Mouse (Mus musculus) CH12.LX (cell line): ENCODE results near the gene Pknox2. TPM values are rescaled to one million over a fixed set of nuclear protein-coding genes. Genes with fewer than 3 reads are reported as not detected.

Source experiments
- DNase-seq: peaks from one replicate; pipeline ENCODE4 v3.0.0-alpha.2; 2013; ENCODE audit errors: extremely low read depth
- H3K27ac ChIP-seq: 2 replicates; pipeline ENCODE4 v1.5.1; 2012; ENCODE audit warnings: low read depth, mild to moderate bottlenecking, control low read depth, moderate library complexity; ENCODE audit not compliant: insufficient read depth
- H3K27me3 ChIP-seq: replicated peaks from 2 replicates; pipeline ENCODE3; 2012; ENCODE audit warnings: inconsistent platforms
- H3K36me3 ChIP-seq, 2 experiments: replicated peaks in 1 of 2; 2 replicates each; pipeline versions ENCODE3 to v1.6.1; 2012; ENCODE audit warnings: inconsistent platforms in 1 of 2, low read length in 1 of 2, mild to moderate bottlenecking in 1 of 2, mixed read lengths in 1 of 2, moderate library complexity in 1 of 2; ENCODE audit not compliant: control insufficient read depth in 1 of 2, insufficient read depth in 1 of 2
- H3K4me1 ChIP-seq, 2 experiments: 2 replicates each; pipeline ENCODE4 v1.6.1; 2012; ENCODE audit warnings: inconsistent platforms in 1 of 2, moderate library complexity in 1 of 2; ENCODE audit not compliant: insufficient read depth in 2 of 2, control insufficient read depth in 1 of 2
- H3K4me2 ChIP-seq: 2 replicates; pipeline ENCODE4 v1.6.1; 2012; ENCODE audit warnings: low read depth, mild to moderate bottlenecking, control low read depth; ENCODE audit not compliant: poor library complexity, insufficient read depth, severe bottlenecking
- H3K4me3 ChIP-seq, 3 experiments: fragments of 150-350 bp in 1 of 3; sonication (generic) in 1 of 3; replicated peaks in 1 of 3; 2 replicates each; pipeline versions ENCODE3 to v1.5.1; 2011 to 2012; ENCODE audit warnings: low read depth in 2 of 3, low read length in 2 of 3, mild to moderate bottlenecking in 2 of 3, moderate library complexity in 2 of 3, control low read depth in 1 of 3, improper control_type of control experiment in 1 of 3, inconsistent platforms in 1 of 3, mixed read lengths in 1 of 3; ENCODE audit not compliant: poor library complexity in 1 of 3
- H3K79me2 ChIP-seq: replicated peaks from 2 replicates; pipeline ENCODE4 v1.6.1; 2012; ENCODE audit warnings: mild to moderate bottlenecking, moderate library complexity; ENCODE audit not compliant: control insufficient read depth, poor library complexity, insufficient read depth, severe bottlenecking; ENCODE audit errors: extremely low read depth
- H3K9ac ChIP-seq: 2 replicates; pipeline ENCODE4 v1.6.1; 2012; ENCODE audit warnings: low read depth, mild to moderate bottlenecking, control low read depth, moderate library complexity; ENCODE audit not compliant: insufficient read depth
- H3K9me3 ChIP-seq: replicated peaks from 2 replicates; pipeline ENCODE3; 2012; ENCODE audit warnings: low read length, inconsistent platforms, mixed read lengths
- CHD1 ChIP-seq: IDR thresholded peaks from 2 replicates; pipeline ENCODE4 v1.6.1; 2012; ENCODE audit warnings: low read depth, low read length, improper control_type of control experiment, inconsistent platforms
- CHD2 ChIP-seq: IDR thresholded peaks from 2 replicates; pipeline ENCODE4 v1.6.1; 2011; ENCODE audit warnings: low read length, improper control_type of control experiment
- CTCF ChIP-seq, 2 experiments: IDR thresholded peaks in 1 of 2; conservative IDR thresholded peaks in 1 of 2; 2 replicates each; pipeline ENCODE4 v1.5.1; 2011 to 2012; ENCODE audit warnings: low read depth in 2 of 2, low read length in 2 of 2, improper control_type of control experiment in 1 of 2, inconsistent platforms in 1 of 2, mild to moderate bottlenecking in 1 of 2, moderate library complexity in 1 of 2
- E2F4 ChIP-seq: IDR thresholded peaks from 2 replicates; pipeline ENCODE4 v1.6.1; 2011; ENCODE audit warnings: low read depth, low read length, improper control_type of control experiment; ENCODE audit not compliant: insufficient replicate concordance
- ELF1 ChIP-seq: IDR thresholded peaks from 2 replicates; pipeline ENCODE4 v1.6.1; 2014; ENCODE audit warnings: low read depth, mild to moderate bottlenecking, inconsistent platforms, low read length, improper control_type of control experiment
- GABPA ChIP-seq: IDR thresholded peaks from 2 replicates; pipeline ENCODE4 v1.6.1; 2012; ENCODE audit warnings: low read depth, low read length, improper control_type of control experiment, inconsistent platforms; ENCODE audit not compliant: insufficient replicate concordance
- HCFC1 ChIP-seq: IDR thresholded peaks from 2 replicates; pipeline ENCODE4 v1.6.1; 2012; ENCODE audit warnings: low read depth, mild to moderate bottlenecking, inconsistent platforms, low read length, improper control_type of control experiment
- JUN ChIP-seq: IDR thresholded peaks from 2 replicates; pipeline ENCODE4 v1.6.1; 2011; ENCODE audit warnings: low read depth, mild to moderate bottlenecking, low read length, improper control_type of control experiment, moderate library complexity; ENCODE audit not compliant: insufficient read depth
- MAX ChIP-seq: IDR thresholded peaks from 2 replicates; pipeline ENCODE4 v1.6.1; 2011; ENCODE audit warnings: low read length, improper control_type of control experiment
- NELFE ChIP-seq: IDR thresholded peaks from 2 replicates; pipeline ENCODE4 v1.6.1; 2011; ENCODE audit warnings: low read depth, low read length, improper control_type of control experiment
- POLR2A ChIP-seq: IDR thresholded peaks from 2 replicates; pipeline ENCODE4 v1.6.1; 2011; ENCODE audit warnings: low read depth, mild to moderate bottlenecking, improper control_type of control experiment, low read length
- RAD21 ChIP-seq: IDR thresholded peaks from 2 replicates; pipeline ENCODE4 v1.6.1; 2011; ENCODE audit warnings: low read depth, mild to moderate bottlenecking, low read length, improper control_type of control experiment, moderate library complexity
- RCOR1 ChIP-seq: conservative IDR thresholded peaks from 2 replicates; pipeline ENCODE4 v1.6.1; 2012; ENCODE audit warnings: low read depth, mild to moderate bottlenecking, inconsistent platforms, low read length, improper control_type of control experiment
- SMC3 ChIP-seq: IDR thresholded peaks from 2 replicates; pipeline ENCODE4 v1.6.1; 2011; ENCODE audit warnings: low read depth, low read length, improper control_type of control experiment
- TBP ChIP-seq: conservative IDR thresholded peaks from 2 replicates; pipeline ENCODE4 v1.6.1; 2011; ENCODE audit warnings: low read depth, low read length, improper control_type of control experiment
- UBTF ChIP-seq: IDR thresholded peaks from 2 replicates; pipeline ENCODE4 v1.6.1; 2012; ENCODE audit warnings: low read depth, mild to moderate bottlenecking, inconsistent platforms, low read length, improper control_type of control experiment, moderate library complexity
- USF2 ChIP-seq: conservative IDR thresholded peaks from 2 replicates; pipeline ENCODE4 v1.6.1; 2011; ENCODE audit warnings: low read depth, low read length, improper control_type of control experiment
- ZKSCAN1 ChIP-seq: IDR thresholded peaks from 2 replicates; pipeline ENCODE4 v1.6.1; 2012; ENCODE audit warnings: low read depth, inconsistent platforms, low read length, improper control_type of control experiment, borderline replicate concordance
- dilution Hi-C: fragments of 300-500 bp; cut with MboI; formaldehyde crosslinking; loops from 2 replicates; pipeline ENCODE4 v1.14.3; 2020; ENCODE audit warnings: low sequenced_read_pairs; ENCODE audit not compliant: extremely low pct_unique_long_range_greater_than_20kb, extremely low pct_ligation_motif_present
- in situ Hi-C: fragments of 300-500 bp; cut with MboI; formaldehyde crosslinking; loops from 3 replicates; pipeline ENCODE4 v1.14.3; 2019; ENCODE audit warnings: low sequenced_read_pairs, low pct_ligation_motif_present, low pct_unique_long_range_greater_than_20kb, mixed read lengths
- polyA plus RNA-seq: library from polyadenylated mRNA; unstranded; fragments of >175 nt; gene quantifications from 2 replicates; pipeline ENCODE4 v1.2.1, GENCODE M21; 2012; ENCODE audit warnings: low read depth; ENCODE audit not compliant: insufficient read length
- total RNA-seq, 2 experiments: library from RNA; depleted of rRNA; stranded (reverse); fragments of 300-350 nt in 1 of 2; fragments of >200 nt in 1 of 2; gene quantifications; 2 replicates each; pipeline ENCODE4 v1.2.3; 2012 to 2014

The Pknox2 gene
- total and polyA plus RNA-seq, 3 experiments = 0.08 to 0.11 TPM; not detected in 1

DNA sequence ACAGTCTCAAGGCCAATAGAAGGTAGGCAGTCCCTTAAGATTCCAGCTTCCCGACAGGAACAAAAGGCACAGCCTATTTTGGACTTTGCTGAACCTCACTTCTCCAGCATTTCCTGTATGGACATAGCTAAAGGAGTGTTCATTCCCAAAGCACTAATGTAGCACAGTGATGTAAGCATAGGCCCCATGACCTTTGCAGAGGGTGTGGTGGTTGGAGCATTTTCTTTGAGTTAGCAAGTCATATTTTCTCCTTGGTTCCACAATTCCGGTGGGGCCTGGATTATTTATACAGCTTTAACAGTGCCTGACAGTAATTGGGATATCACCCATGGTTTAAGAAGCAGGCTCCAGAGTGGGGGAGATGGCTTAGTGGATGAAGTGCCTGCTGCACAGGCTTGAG, 298.5 kb downstream of the Pknox2 start:
- TF ChIP-seq RAD21 = no peak
- no peak for TF ChIP-seq CHD2
- TF ChIP-seq ZKSCAN1 = no peak
- no peak for TF ChIP-seq CHD1
- no peak for TF ChIP-seq POLR2A
- no peak for TF ChIP-seq NELFE
- no peak for TF ChIP-seq SMC3
- TF ChIP-seq JUN = no peak
- TF ChIP-seq TBP = no peak
- TF ChIP-seq UBTF = no peak
- no peak for TF ChIP-seq HCFC1
- TF ChIP-seq E2F4 = no peak
- no peak for TF ChIP-seq USF2
- no peak for TF ChIP-seq GABPA
- TF ChIP-seq ELF1 = no peak
- TF ChIP-seq CTCF (conservative IDR thresholded peaks at IDR 0.05 in 1 of 2, IDR thresholded peaks at IDR 0.05 in 1 of 2; ENCODE audit: low read depth in 2 of 2, low read length in 2 of 2) = no peak
- TF ChIP-seq MAX = no peak
- H3K79me2 ChIP-seq = no peaks in the 10 kb centered on the region
- no peaks in the 10 kb centered on the region for H3K9me3 ChIP-seq
- in situ Hi-C loops (no loop called here), dilution Hi-C loops (no loop called here)
- H3K27me3 ChIP-seq = peaks cover 17% of the 10 kb centered on the region
- no peaks in the 10 kb centered on the region for H3K36me3 ChIP-seq
- DNase-seq = no peak
- H3K9ac ChIP-seq = no peak overlapping the region
- H3K4me1 ChIP-seq = no peaks in the 10 kb centered on the region
- no peak overlapping the region for H3K4me2 ChIP-seq
- no peak overlapping the region for H3K4me3 ChIP-seq
- no peak overlapping the region for H3K27ac ChIP-seq

DNA sequence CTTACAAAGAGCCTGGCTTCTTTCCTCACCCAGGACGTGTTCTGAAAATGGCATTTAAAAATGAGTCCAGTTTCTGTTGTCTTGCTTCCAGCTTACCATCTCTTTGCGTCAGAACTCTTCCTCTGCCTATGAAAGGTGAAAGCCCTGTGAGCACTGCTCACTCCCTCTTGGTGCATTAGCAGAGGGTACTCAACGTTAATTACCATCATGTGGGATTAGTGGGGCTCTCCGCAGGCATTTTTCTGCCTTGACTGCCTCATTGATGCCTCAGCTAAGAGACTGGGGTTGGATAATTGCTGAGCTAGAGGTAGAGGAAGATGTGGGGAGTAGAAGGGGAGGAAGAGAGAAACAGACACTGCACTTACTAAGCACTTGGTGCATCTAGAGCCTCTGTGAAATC, 300.9 kb downstream of the Pknox2 start:
- DNase-seq = no peak
- dilution Hi-C loops = no loop called here
- H3K27ac ChIP-seq = no peak overlapping the region
- no peak overlapping the region for H3K4me2 ChIP-seq
- no peaks in the 10 kb centered on the region for H3K36me3 ChIP-seq
- in situ Hi-C loops = no loop called here
- TF ChIP-seq RCOR1 = no peak
- peaks cover 17% of the 10 kb centered on the region for H3K27me3 ChIP-seq
- H3K9me3 ChIP-seq = no peaks in the 10 kb centered on the region
- no peak overlapping the region for H3K9ac ChIP-seq
- 0 out of 4 replicates have a peak, but pooled peaks cover 0 to 2% of the 10 kb centered on the region in 2 experiments for H3K4me1 ChIP-seq
- no peak overlapping the region for H3K4me3 ChIP-seq
- no peaks in the 10 kb centered on the region for H3K79me2 ChIP-seq

Other genes with a start within 250 kb of the Pknox2 start
- 3.1 and 3.2 TPM in 2 replicates for gene Tmem218, start 60.8 kb upstream of the Pknox2 start, total RNA-seq (2012; rRNA removed)
- gene Tmem218, start 60.8 kb upstream of the Pknox2 start, total RNA-seq (2014; rRNA removed) = 3.0 and 3.2 TPM in 2 replicates
- 2.6 and 2.7 TPM in 2 replicates for gene Tmem218, start 60.8 kb upstream of the Pknox2 start, polyA plus RNA-seq
- 8.9 and 10.4 TPM in 2 replicates for gene Slc37a2, start 108.3 kb upstream of the Pknox2 start, total RNA-seq (2012; rRNA removed)
- gene Slc37a2, start 108.3 kb upstream of the Pknox2 start, total RNA-seq (2014; rRNA removed) = 13.0 and 13.4 TPM in 2 replicates
- gene Slc37a2, start 108.3 kb upstream of the Pknox2 start, polyA plus RNA-seq = 14.3 and 14.5 TPM in 2 replicates
- 5.3 and 6.8 TPM in 2 replicates for gene Ccdc15, start 201.0 kb upstream of the Pknox2 start, total RNA-seq (2012; rRNA removed)
- 6.3 and 7.0 TPM in 2 replicates for gene Ccdc15, start 201.0 kb upstream of the Pknox2 start, total RNA-seq (2014; rRNA removed)
- gene Ccdc15, start 201.0 kb upstream of the Pknox2 start, polyA plus RNA-seq = 6.3 and 7.0 TPM in 2 replicates
- 0.13 TPM in 1 of 2 replicates, not detected in the other for gene Hepacam, start 219.9 kb upstream of the Pknox2 start, total RNA-seq (2012; rRNA removed)
- gene Hepacam, start 219.9 kb upstream of the Pknox2 start, total RNA-seq (2014; rRNA removed) = not detected in 2 replicates
- gene Hepacam, start 219.9 kb upstream of the Pknox2 start, polyA plus RNA-seq = 0.07 TPM in 1 of 2 replicates, not detected in the other